Mouse (Mus musculus) kidney, embryonic 15.5 days (tissue): ENCODE results near the gene BC048679. TPM values are rescaled to one million over a fixed set of nuclear protein-coding genes. Genes with fewer than 3 reads are reported as not detected.

Experiments
- ATAC-seq: fragments of 200-750 bp; cut with Nextera tagmentation; replicated peaks from 2 replicates; pipeline ENCODE4 v1.8.0; 2017; ENCODE audit warnings: moderate TSS enrichment; ENCODE audit not compliant: low FRiP score
- H3K27ac ChIP-seq: fragments of 300-500 bp; sonication (generic); 2 replicates; pipeline ENCODE4 v1.5.1; 2015; ENCODE audit warnings: mild to moderate bottlenecking, inconsistent platforms
- H3K27me3 ChIP-seq: fragments of 300-500 bp; sonication (generic); 2 replicates; pipeline ENCODE4 v1.6.1; 2015; ENCODE audit warnings: inconsistent platforms
- H3K36me3 ChIP-seq: fragments of 300-500 bp; sonication (generic); 2 replicates; pipeline ENCODE4 v1.6.1; 2015; ENCODE audit warnings: inconsistent platforms
- H3K4me1 ChIP-seq: fragments of 300-500 bp; sonication (generic); 2 replicates; pipeline ENCODE4 v1.6.1; 2015; ENCODE audit warnings: inconsistent platforms
- H3K4me2 ChIP-seq: fragments of 300-500 bp; sonication (generic); 2 replicates; pipeline ENCODE4 v1.6.1; 2015; ENCODE audit warnings: moderate library complexity, mild to moderate bottlenecking, inconsistent platforms
- H3K4me3 ChIP-seq: fragments of 300-500 bp; sonication (generic); replicated peaks from 2 replicates; pipeline ENCODE4 v1.5.1; 2015; ENCODE audit warnings: mild to moderate bottlenecking, inconsistent platforms
- H3K9ac ChIP-seq: fragments of 300-500 bp; sonication (generic); 2 replicates; pipeline ENCODE4 v1.6.1; 2015; ENCODE audit warnings: mild to moderate bottlenecking, inconsistent platforms
- H3K9me3 ChIP-seq: fragments of 300-500 bp; sonication (generic); replicated peaks from 2 replicates; pipeline ENCODE4 v1.6.1; 2016; ENCODE audit warnings: inconsistent platforms
- WGBS: fragments of 180-500 bp; shearing (Covaris S2); methylation state at CpG from one replicate; pipeline ENCODE4 v1.1.7; 2015; ENCODE audit warnings: mixed read lengths; 5-methylcytosine and 5-hydroxymethylcytosine counted together
- microRNA counts: library from miRNA; unstranded; fragments of <30 nt; microRNA quantifications from one replicate; lab custom pipeline; 2016
- polyA plus RNA-seq: library from polyadenylated mRNA; unstranded; fragments of >200 nt; fragmentation: Nextera tagmentation; extraction: Ambion mirVana; gene quantifications from 2 replicates; pipeline ENCODE4 v1.2.1, GENCODE M21; 2015

Gene BC048679
- polyA plus RNA-seq, 1 experiment from 2014 or later: not detected

- no peak for ATAC-seq
- WGBS: 76% methylated on average over 3 of the region's 3 CpGs
Measured at GRCm38 (mm10) chr7:81475221-81475620, 22.9 kb downstream of the BC048679 start.

DNA sequence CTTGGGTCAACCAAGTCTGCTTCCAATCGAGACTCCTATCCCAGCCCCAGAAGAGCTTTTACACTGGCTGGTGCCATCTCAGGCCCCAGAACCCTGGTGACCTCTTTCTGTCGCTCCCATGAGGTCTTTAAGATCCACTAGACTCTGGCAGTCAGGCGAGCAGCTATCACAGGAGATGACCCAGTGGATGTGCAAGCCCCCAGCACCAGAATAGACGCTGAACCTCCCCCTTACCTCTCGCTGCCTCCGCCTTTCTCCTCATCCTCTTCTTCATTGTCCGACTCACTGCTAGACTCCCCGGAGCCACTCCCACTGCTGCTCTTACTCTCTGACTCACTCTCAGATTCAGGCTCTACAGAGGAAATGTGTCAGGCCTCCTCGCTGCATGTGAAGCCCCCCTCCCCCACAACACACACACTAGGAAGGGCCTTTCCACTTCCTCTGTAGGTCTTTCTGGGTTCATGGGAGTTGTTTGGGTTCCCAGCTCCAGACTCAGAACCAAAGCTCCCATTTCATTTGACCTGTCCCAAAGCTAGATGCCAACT is 33.1 kb downstream of the BC048679 start:
- H3K36me3 ChIP-seq: no peaks in the 10 kb centered on the region
- H3K9ac ChIP-seq: no peak overlapping the region
- no peak overlapping the region for H3K4me2 ChIP-seq
- peaks cover 14% of the 10 kb centered on the region; the same call in 1 of the 2 replicates for H3K27me3 ChIP-seq
- no peaks in the 10 kb centered on the region for H3K9me3 ChIP-seq
- H3K4me1 ChIP-seq: no peaks in the 10 kb centered on the region
- WGBS: 76% methylated on average over 9 of the region's 9 CpGs
- H3K4me3 ChIP-seq: no peak overlapping the region
- ATAC-seq: no peak
- no peak overlapping the region for H3K27ac ChIP-seq

More at GRCm38 (mm10) chr7:81475221-81475620, 22.9 kb downstream of the BC048679 start:
- no peak overlapping the region for H3K27ac ChIP-seq
- H3K9ac ChIP-seq: no peak overlapping the region
- H3K27me3 ChIP-seq: peaks cover 33% of the 10 kb centered on the region
- peaks cover 6% of the 10 kb centered on the region; the same call in 1 of the 2 replicates for H3K4me1 ChIP-seq
- no peaks in the 10 kb centered on the region for H3K36me3 ChIP-seq
- no peaks in the 10 kb centered on the region for H3K9me3 ChIP-seq
- no peak overlapping the region for H3K4me3 ChIP-seq
- no peak overlapping the region for H3K4me2 ChIP-seq

GRCm38 (mm10) chr7:81464116-81464515 is 34.0 kb downstream of the BC048679 start:
- Histone ChIP-seq H3K4me3 (no peak overlapping the region), H3K36me3 (no peaks in the 10 kb centered on the region), H3K27ac (no peak overlapping the region), H3K9me3 (no peaks in the 10 kb centered on the region), H3K9ac (no peak overlapping the region), H3K4me1 (no peaks in the 10 kb centered on the region), H3K4me2 (no peak overlapping the region), H3K27me3 (peaks cover 19% of the 10 kb centered on the region)
- 4% methylated on average over 4 of the region's 4 CpGs for WGBS
- no peak for ATAC-seq

GRCm38 (mm10) chr7:81462815-81463214 is 35.3 kb downstream of the BC048679 start:
- 70% methylated on average over 3 of the region's 3 CpGs for WGBS
- Histone ChIP-seq H3K4me3 (no peak overlapping the region), H3K27ac (no peak overlapping the region), H3K4me2 (no peak overlapping the region), H3K27me3 (peaks cover 32% of the 10 kb centered on the region), H3K9ac (no peak overlapping the region), H3K36me3 (no peaks in the 10 kb centered on the region), H3K9me3 (no peaks in the 10 kb centered on the region), H3K4me1 (no peaks in the 10 kb centered on the region)
- ATAC-seq: no peak

- Histone ChIP-seq H3K9me3 (no peaks in the 10 kb centered on the region), H3K4me3 (peak within 1 kb of the TSS; percentile 51), H3K27ac (no peak within 1 kb of the TSS), H3K9ac (no peak within 1 kb of the TSS), H3K4me1 (peaks cover 26% of the 10 kb centered on the region), H3K36me3 (no peaks in the 10 kb centered on the region), H3K4me2 (peak within 1 kb of the TSS; percentile 85), H3K27me3 (peaks cover 92% of the 10 kb centered on the region)
- WGBS: under 1% methylated on average over 28 of the region's 28 CpGs
- ATAC-seq: 0 out of 2 replicates have a peak, but pooled peaks have one; percentile 60
Measured at GRCm38 (mm10) chr7:81455155-81455651, 42.9 kb downstream of the BC048679 start, which contains the start of gene Cpeb1. Gene Cpeb1 (minus strand): TSS chr7:81455465.

DNA sequence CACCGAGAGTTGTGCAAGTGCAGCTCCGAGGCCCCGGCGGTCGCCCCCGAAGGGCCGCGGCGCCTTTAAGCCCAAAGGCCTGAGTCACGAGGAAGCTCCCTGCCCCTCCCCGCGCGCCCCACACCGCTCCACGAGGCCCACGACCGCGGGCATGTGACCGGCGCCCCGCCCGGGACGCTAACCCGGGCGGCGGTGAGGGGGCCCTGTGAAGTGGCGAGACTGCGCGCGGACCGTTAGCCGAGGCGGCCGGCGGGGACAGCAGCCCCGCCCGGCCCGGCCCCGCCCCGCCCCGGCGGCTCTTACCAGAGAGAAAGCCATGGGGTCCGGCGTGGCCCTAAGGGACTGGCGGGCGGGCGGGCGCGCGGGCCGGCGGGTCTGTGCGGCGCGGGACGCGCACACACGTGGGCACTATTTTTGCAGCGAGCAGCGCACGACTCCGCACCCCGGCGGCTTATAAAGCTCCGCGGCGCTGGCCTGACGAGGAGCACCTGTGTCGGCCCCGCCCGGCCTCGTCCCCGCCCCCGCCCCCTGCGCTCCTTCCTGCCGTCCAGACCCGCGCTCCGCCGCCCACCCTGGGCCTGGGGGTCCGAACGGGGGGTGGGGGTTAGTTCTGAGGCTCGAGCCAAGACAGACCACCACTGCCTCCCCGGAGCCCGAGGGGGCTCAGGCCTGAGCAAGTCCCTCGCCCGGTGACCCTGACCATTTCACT is 43.6 kb downstream of the BC048679 start:
- Histone ChIP-seq H3K4me3 (peak overlapping the region; percentile 51), H3K4me1 (peaks cover 26% of the 10 kb centered on the region), H3K9me3 (no peaks in the 10 kb centered on the region), H3K27me3 (peaks cover 93% of the 10 kb centered on the region), H3K27ac (no peak overlapping the region), H3K36me3 (no peaks in the 10 kb centered on the region), H3K9ac (no peak overlapping the region), H3K4me2 (peak overlapping the region; percentile 85)
- WGBS: 2% methylated on average over 81 of the region's 87 CpGs
- ATAC-seq: peak; percentile 29; the same call in 1 of the 2 replicates

- ATAC-seq: peak; percentile 30; the same call in 1 of the 2 replicates
Measured at GRCm38 (mm10) chr7:81453443-81454274, 44.4 kb downstream of the BC048679 start.

GRCm38 (mm10) chr7:81452971-81453441 is 45.1 kb downstream of the BC048679 start:
- no peaks in the 10 kb centered on the region for H3K9me3 ChIP-seq
- H3K27me3 ChIP-seq: peaks cover 88% of the 10 kb centered on the region
- H3K9ac ChIP-seq: no peak overlapping the region
- peaks cover 26% of the 10 kb centered on the region for H3K4me1 ChIP-seq
- H3K36me3 ChIP-seq: no peaks in the 10 kb centered on the region
- WGBS: 4% methylated on average over 21 of the region's 21 CpGs
- peak; percentile 40; the same call in 1 of the 2 replicates for ATAC-seq
- H3K4me3 ChIP-seq: peak overlapping the region; percentile 51
- peak overlapping the region; percentile 85 for H3K4me2 ChIP-seq
- no peak overlapping the region for H3K27ac ChIP-seq

More at GRCm38 (mm10) chr7:81453443-81454274, 44.4 kb downstream of the BC048679 start:
- Histone ChIP-seq H3K27me3 (peaks cover 93% of the 10 kb centered on the region), H3K4me2 (peak overlapping the region; percentile 85), H3K27ac (no peak overlapping the region), H3K36me3 (no peaks in the 10 kb centered on the region), H3K4me1 (peaks cover 26% of the 10 kb centered on the region), H3K9ac (no peak overlapping the region), H3K9me3 (no peaks in the 10 kb centered on the region), H3K4me3 (peak overlapping the region; percentile 51)
- 2% methylated on average over 83 of the region's 84 CpGs for whole genome bisulfite sequencing

MicroRNAs encoded within 50 kb of the gene (microRNA counts, 519-probe panel; counts per million panel counts)
- 1,085 counts per million, percentile 3 among the panel's probes with 10 or more counts for microRNA mmu-miR-1839-3p (lab: Ali Mortazavi, UCI)
- 2,423 counts per million, percentile 38 among the panel's probes with 10 or more counts for microRNA mmu-miR-1839-5p (lab: Ali Mortazavi, UCI)

Other genes with a start within 250 kb of the BC048679 start
- gene Rps17, start 153.0 kb downstream of the BC048679 start, polyA plus RNA-seq: 1,359 and 1,501 TPM in 2 replicates
- 0.87 and 1.9 TPM in 2 replicates for gene Cpeb1, start 42.8 kb downstream of the BC048679 start, polyA plus RNA-seq
- 1.2 and 2.6 TPM in 2 replicates for gene Ap3b2, start 4.4 kb downstream of the BC048679 start, polyA plus RNA-seq
- gene Fsd2, start 68.7 kb upstream of the BC048679 start, polyA plus RNA-seq: 0.25 and 0.63 TPM in 2 replicates
- 3.9 and 4.6 TPM in 2 replicates for gene Whamm, start 73.0 kb upstream of the BC048679 start, polyA plus RNA-seq
- gene Homer2, start 209.2 kb upstream of the BC048679 start, polyA plus RNA-seq: 13.3 and 14.8 TPM in 2 replicates